Mouse (Mus musculus) embryo, embryonic 9.5 days (tissue): Measurements from ENCODE around the gene Txnrd3.

Source experiments
- DNase-seq: peaks from one replicate; pipeline ENCODE4 v3.0.0-alpha.2; 2017; ENCODE audit errors: extremely low spot score

Txnrd3 gene

GRCm38 (mm10) chr6:89643798-89644270 is at the start of gene Txnrd3:
TSS of gene Txnrd3 (plus strand) at chr6:89643988.
- peak; percentile 90 for DNase-seq

- DNase-seq, result peak; percentile 94
Observed at GRCm38 (mm10) chr6:89595018-89595776, 48.6 kb upstream of the Txnrd3 start, which contains the start of gene Chchd6. TSS of gene Chchd6 (minus strand) at chr6:89595652.

GRCm38 (mm10) chr6:89595777-89596146 is 48.0 kb upstream of the Txnrd3 start:
- DNase-seq, result no peak

DNA sequence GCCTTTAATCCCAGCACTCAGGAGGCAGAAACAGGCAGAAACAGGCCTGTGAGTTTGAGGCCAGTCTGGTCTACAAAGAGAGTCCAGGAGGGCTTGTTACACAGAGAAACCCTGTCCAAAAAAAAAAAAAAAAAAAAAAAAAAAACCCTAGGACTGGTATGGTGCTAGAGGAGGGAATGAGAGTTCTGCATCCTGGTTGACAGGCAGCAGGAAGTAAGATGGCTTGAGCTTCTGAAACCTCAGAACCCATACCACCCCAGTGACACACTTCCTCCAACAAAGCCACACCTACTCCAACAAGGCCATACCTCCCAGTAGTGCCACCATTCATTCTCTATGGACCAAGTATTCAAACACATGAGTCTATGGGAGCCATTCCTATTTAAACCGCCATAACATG is 47.3 kb upstream of the Txnrd3 start:
- no peak for DNase-seq

DNA sequence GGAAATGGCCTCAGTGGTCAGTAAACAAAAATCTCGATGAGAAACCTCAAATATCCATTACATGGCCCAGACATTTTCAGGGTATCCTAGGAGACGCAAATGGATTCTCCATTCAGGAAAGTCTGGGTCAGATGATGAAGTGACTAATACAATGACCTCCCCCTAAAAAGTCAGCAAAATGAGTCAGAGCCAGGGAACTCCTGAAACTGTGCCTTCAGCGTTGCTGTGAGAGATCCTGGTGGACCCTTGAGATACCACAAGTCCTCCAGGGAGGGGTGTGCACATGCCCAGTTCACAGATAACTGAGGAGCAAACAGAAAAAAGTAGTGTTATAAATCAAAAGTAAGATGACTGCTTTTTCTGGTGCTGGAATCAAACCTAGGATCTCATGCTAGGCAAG is 37.7 kb upstream of the Txnrd3 start:
- no peak for DNase-seq

DNA sequence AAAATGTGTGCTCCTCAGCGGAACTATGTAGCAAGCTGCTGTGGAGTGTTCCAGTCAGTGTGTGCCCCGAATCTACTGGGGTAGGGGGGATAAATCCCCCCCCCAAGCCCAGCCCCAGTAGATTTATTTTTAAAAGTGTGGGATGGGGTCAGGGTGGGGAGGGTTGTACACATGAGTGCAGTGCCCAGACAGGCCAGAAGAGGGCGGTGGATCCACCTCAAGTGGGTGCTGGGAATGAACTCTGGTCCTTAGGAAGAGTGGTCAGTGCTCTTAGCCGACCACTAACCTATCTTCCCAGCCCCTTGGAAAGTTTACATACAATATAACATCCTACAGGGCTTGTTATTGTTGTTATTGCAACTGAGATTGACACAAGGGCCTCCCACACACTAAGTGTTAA is 35.8 kb upstream of the Txnrd3 start:
- no peak for DNase-seq

DNA sequence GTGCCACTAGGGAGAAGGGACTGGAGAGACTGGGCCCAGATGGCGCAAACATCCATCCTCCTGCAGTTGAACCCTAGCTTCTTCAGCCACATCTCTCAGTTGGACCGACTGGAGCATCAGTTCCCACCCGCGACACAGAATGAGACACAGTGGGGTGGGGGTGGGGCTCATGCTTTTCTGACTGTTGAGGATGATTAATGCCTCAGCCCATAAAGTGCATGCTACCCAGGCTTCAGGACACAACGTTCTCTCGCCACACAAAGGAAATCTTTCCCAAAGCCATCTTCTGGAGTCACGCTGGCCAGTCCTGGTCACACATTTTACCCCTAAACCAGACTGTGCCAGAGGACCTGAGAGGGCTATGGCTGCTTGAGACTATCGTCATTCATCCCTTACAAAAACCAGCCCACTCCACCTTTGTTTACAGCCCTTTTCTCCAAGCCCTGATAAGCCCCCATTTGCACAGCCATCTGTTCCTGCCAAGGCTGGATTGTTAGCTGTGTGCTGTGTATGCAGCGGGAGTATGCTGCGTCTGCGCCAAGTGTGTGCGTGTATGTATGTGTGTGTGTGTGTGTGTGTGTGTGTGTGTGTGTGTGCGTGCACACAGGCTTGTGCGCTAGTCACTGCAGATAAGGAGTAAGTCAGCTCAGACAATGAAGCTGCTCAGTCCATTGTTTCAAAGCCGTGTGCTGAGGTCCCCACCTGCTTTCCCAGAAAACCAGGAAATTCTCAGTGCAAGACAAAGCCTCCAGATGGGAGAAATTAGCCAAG is 30.3 kb upstream of the Txnrd3 start:
- DNase-seq, result peak; percentile 36

DNA sequence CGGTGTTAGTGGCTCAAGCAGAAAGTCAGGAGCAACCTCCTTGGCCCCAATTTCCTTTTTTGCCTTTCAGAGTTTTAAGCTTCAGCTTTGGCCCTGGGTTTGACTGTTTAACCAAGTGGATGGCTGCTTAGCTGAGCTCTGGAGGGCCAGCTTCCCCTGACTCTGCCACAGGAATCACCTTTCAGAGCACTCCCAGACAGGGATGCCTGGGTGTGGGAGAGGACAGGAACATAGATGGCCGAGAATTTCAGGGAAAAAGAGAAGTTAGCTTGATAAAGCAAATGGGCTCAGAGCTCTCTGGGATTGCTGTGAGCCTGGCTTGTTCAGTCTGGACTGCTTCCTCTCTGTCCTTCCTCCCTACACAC is 29.7 kb upstream of the Txnrd3 start:
- no peak for DNase-seq

GRCm38 (mm10) chr6:89614596-89615372 is 29.0 kb upstream of the Txnrd3 start:
- DNase-seq, result no peak

DNA sequence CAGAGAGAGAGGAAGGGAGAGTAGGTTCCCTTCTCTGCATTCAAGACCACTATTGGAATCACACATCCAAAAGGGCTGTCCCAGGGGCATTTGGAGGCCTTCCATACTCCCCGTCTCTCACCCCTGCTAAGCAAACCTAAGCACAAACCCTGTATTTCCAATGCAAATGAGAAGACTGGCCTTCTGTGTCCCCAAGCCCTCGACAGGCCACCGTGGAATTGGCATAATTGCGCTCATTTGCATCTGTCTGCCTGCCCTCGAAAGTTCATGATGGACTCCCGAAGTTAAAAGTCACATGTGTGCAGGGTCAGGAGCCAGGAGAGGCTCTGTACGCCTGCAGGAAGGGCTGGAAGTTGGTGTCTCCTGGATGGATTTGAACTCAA is 28.4 kb upstream of the Txnrd3 start:
- no peak for DNase-seq

DNA sequence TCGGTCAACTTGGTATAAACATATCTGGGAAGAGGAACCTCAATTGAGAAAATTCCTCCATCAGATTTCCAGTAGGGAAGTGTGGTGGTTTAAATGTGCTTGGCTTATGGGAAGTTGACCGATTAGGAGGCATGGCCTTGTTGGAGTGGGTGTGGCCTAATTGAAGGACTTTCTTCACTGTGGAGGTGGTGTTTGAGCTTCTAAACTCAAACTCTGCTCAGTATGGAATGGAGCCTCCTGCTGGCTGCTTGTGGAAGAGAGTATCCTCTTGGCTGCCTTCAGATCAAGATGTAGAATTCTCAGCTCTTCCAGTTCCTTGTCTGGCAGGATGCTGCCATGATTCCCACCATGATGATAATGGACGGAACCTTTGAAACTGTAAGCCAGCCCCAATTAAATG is 21.1 kb upstream of the Txnrd3 start:
- DNase-seq, result no peak

DNA sequence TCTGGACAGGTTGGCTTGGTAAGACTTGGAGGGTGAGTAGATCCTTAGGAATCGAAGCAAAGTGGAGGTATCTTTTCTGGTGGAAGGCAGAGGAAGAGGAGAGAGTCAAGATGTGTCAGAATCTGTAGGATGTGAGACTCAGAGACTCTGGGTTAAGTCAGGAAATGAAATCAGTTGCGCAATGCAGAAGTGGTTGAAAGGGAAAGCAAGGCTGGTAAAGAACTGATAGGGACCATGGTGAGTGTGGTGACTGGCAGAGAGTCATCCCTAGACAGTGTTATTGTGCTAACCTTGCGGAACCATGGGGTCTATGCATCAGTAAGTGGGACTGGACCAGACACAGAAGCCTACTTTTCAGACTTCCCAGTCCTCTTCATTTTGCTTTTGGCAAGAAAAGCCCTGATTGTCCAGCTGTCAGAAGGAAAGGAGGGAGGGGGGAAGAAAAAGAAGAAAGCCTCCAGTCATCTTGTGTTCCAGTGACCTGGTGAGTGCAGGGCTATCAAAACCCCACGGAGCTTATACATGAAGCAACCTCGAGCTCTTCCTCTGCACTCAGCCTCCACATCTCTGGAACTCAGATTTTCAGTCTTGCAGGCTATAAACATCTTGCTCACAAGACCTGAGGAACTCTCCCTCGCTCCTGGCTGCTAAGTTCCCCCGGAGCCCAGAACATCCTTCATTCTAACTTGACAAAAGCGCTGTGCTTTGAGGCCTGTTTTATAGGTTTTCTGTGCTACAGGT is 15.6 kb upstream of the Txnrd3 start:
- no peak for DNase-seq

DNA sequence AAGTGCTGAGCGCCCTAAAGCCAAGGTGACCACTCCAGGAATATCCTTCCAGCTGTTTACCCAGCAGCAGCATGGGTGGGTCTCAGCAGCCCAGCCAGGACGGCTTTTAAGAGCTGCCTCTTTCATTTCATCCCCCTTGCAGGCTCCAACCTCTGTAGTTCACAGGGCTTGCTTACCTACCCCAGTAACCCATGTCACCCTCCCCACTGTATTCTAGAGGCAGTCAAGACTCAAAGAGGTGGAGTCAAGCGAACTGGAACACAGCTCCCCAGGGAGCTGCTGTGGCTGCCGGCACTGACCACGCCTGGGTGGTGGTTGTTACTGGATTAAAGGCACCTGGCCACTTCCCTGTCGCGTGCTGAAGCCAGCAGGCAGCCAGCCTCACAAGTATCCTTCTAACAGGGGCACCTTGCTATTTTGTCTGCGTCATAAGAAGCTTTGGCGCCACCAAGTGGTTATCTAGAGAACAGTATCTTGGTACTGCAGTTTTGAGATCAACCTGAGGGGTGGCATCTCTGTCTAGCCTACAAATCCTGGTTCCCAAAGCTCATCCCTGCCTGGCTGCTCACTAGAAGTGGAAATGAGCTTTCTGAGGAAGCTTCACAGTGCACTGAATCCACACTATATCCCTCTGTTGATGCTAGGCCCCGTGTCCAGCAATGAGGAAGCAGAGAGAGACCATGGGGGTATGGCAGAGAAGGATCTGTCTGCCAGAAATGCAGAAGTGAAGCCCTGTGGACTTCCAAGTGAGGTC is 11.8 kb upstream of the Txnrd3 start:
- DNase-seq, result peak; percentile 74

DNA sequence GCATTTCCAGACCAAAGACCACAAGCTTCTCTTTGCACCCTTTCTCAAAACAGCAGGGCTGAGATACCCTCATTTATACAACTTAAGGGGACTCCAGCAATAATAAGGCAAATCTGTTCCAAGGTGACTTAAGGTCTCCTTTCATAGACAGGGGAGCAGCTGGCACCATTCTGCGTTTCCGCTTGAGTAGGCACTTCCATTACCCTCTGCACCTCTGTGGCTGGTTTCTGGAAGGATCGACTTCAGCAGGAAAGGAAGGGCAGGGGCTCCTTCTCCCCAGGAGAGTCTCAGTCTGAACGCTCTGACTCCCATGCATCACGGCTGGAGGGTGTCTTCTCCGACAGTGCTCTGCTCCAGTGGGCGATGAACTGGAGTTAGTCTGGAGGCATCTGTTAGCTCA is 10.7 kb upstream of the Txnrd3 start:
- DNase-seq, result no peak

DNA sequence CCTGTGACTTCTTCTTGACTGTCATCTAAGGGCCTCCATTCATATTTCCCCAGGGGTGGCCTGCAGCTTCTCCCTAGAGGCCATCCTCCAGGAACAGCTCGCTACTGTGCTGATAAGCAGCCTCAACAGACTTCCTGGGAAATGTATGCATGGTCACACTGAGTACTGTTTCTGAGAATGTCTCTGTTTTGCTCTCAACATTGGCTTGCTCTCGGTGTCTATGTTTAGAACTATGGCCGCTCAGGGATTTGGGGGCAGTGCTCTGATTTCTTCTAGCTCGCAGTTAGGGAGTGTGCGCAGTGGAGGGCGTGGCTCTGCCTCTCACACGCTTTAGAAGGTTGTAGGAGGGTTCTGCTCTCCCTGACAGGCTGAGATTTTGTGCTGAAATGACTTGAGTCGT is 9.4 kb upstream of the Txnrd3 start:
- no peak for DNase-seq

DNA sequence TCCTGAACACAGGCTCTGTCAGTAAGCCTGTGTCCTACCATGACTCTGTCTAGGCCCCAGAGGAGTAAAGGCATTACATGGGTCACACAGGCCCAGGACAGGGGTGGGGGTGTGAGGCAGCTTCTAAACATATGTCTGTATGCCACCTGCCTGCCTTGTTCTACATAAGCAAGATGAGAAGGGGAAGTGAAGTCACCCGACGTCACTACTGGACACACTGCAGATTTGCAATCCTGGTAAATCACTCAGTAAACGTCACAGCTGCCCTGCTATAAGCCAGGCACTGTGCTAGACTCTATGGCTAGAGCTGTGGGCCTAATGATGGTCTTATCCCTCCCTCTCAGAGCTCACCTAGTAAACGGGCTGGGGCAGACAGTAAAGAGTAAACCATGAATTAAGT is 5.8 kb upstream of the Txnrd3 start:
- no peak for DNase-seq

DNA sequence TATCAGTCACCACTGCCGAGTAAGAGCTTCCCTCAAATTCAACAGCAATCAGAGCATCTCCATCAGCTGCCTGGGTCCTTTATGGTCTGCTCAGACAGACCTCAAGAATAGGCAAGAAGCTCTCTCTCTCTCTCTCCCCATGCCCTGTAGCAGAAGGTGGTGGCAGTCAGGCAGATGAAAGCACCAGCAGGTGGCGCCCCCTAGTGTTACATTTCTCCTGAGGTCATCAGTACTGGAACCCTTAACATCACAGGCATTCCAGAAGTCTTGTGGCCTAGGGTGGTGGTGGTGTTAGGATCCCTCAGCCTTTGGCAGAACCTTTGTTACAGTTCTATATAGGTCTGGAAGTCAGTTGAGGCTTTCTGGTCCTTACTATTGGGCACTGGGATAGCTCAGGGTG is 4.8 kb upstream of the Txnrd3 start:
- DNase-seq, result peak; percentile 36

- DNase-seq, result peak; percentile 97
Observed at GRCm38 (mm10) chr6:89644271-89645075, 685 bp downstream of the Txnrd3 start.

- no peak for DNase-seq
Observed at GRCm38 (mm10) chr6:89649897-89650296, 6.1 kb downstream of the Txnrd3 start.

DNA sequence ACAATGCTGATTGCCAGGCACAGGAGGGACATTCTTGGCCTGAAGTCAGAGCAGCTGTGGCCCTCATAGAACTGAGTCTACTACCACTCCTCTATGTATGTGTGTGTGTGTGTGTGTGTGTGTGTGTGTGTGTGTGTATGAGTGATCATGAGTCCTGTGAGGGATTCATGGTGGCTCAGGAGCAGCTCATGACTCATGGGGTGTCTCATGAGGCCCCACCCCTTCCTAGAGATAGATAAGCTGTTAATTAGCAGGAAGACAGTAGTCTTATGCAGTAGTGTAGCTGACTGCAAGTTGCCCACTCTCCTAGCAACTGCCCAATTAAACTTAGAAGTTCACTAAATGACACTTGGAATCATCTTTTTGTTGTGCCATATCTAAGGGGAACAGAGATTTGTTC is 8.0 kb downstream of the Txnrd3 start:
- DNase-seq, result no peak
